Mouse (Mus musculus) limb, embryonic 15.5 days (tissue): ENCODE measurements around the gene Nup93. TPM values are rescaled to one million over a fixed set of nuclear protein-coding genes. Genes with fewer than 3 reads are reported as not detected.

Experiments used
- ATAC-seq: fragments of 200-750 bp; cut with Nextera tagmentation; 2 replicates; pipeline ENCODE4 v1.8.0; 2017; ENCODE audit warnings: low read depth, moderate TSS enrichment; ENCODE audit not compliant: insufficient number of reproducible peaks, low FRiP score, low TSS enrichment
- H3K27ac ChIP-seq: fragments of 300-500 bp; sonication (generic); 2 replicates; pipeline ENCODE4 v1.5.1; 2015; ENCODE audit warnings: moderate library complexity, mild to moderate bottlenecking, inconsistent platforms
- H3K27me3 ChIP-seq: fragments of 300-500 bp; sonication (generic); 2 replicates; pipeline ENCODE4 v1.6.1; 2015; ENCODE audit warnings: inconsistent platforms
- H3K36me3 ChIP-seq: fragments of 300-500 bp; sonication (generic); 2 replicates; pipeline ENCODE4 v1.6.1; 2015; ENCODE audit warnings: inconsistent platforms
- H3K4me1 ChIP-seq: fragments of 300-500 bp; sonication (generic); 2 replicates; pipeline ENCODE4 v1.6.1; 2015; ENCODE audit warnings: inconsistent platforms
- H3K4me2 ChIP-seq: fragments of 300-500 bp; sonication (generic); 2 replicates; pipeline ENCODE4 v1.6.1; 2015; ENCODE audit warnings: mild to moderate bottlenecking, inconsistent platforms
- H3K4me3 ChIP-seq: fragments of 300-500 bp; sonication (generic); 2 replicates; pipeline ENCODE4 v1.5.1; 2015; ENCODE audit warnings: mild to moderate bottlenecking, inconsistent platforms
- H3K9ac ChIP-seq: fragments of 300-500 bp; sonication (generic); 2 replicates; pipeline ENCODE4 v1.6.1; 2015; ENCODE audit warnings: inconsistent platforms
- H3K9me3 ChIP-seq: fragments of 300-500 bp; sonication (generic); 2 replicates; pipeline ENCODE4 v1.6.1; 2016; ENCODE audit warnings: inconsistent platforms
- WGBS: fragments of 180-500 bp; shearing (Covaris S2); methylation state at CpG from one replicate; pipeline ENCODE4 v1.1.7; 2015; 5-methylcytosine and 5-hydroxymethylcytosine counted together
- polyA plus RNA-seq: library from polyadenylated mRNA; unstranded; fragments of >200 nt; fragmentation: Nextera tagmentation; extraction: Ambion mirVana; gene quantifications from 2 replicates; pipeline ENCODE4 v1.2.1, GENCODE M21; 2015

Gene Nup93
- polyA plus RNA-seq, 1 experiment from 2014 or later: 63.0 TPM

DNA sequence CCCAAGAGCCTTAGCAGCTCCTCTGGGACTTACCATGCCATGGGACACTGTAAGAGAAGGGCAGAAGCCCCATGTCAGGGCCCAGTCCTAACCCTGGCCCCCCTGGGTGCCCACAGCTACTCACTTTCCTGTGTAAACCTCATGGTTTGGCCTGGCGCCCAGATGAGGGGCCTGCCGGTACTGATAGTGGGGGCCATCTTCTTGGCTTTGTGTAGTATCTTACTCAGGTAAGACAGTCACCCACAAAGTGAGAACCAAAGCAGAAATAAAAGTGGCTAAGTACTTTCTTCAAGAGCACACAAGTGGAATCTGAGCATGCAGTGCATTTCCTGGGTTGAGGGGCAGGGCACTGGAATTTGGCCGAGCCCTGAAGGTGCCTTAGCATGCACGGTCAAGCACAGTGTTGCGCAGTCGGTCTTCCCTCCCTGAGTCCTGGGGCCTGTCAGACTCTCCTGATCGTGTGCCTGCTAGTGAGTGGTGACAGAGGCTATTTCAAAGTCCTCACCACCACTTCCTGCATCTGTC, 92.7 kb downstream of the Nup93 start:
- Histone ChIP-seq H3K27me3 (no peaks in the 10 kb centered on the region), H3K36me3 (peaks cover 78% of the 10 kb centered on the region), H3K4me3 (no peak overlapping the region), H3K9ac (no peak overlapping the region), H3K27ac (no peak overlapping the region), H3K9me3 (no peaks in the 10 kb centered on the region), H3K4me1 (no peaks in the 10 kb centered on the region), H3K4me2 (no peak overlapping the region)
- no peak for ATAC-seq
- WGBS: 78% methylated on average over 7 of the region's 7 CpGs

DNA sequence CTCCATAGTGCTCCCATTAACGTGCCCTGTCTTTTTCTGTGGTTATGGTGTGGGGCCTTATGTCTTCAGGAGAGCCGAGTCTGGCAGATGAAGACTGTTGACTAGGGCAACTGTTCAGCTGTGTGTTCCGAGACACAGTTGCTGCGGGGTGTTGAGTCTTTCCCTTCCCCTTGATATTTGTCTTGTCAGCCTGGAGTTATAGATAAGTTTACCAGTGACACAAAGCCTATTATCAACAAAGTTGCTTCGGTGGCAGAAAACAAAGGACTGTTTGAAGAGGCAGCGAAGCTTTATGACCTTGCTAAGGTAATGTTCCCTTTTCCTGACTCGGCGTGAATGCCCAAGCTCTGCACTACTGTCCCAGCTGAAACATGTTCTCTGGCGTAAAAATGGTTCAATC, 93.3 kb downstream of the Nup93 start:
- Histone ChIP-seq H3K27me3 (no peaks in the 10 kb centered on the region), H3K9me3 (no peaks in the 10 kb centered on the region), H3K4me2 (no peak overlapping the region), H3K9ac (no peak overlapping the region), H3K4me1 (no peaks in the 10 kb centered on the region), H3K4me3 (no peak overlapping the region), H3K27ac (no peak overlapping the region), H3K36me3 (peaks cover 74% of the 10 kb centered on the region)
- WGBS: 91% methylated on average over 9 of the region's 9 CpGs
- no peak for ATAC-seq

DNA sequence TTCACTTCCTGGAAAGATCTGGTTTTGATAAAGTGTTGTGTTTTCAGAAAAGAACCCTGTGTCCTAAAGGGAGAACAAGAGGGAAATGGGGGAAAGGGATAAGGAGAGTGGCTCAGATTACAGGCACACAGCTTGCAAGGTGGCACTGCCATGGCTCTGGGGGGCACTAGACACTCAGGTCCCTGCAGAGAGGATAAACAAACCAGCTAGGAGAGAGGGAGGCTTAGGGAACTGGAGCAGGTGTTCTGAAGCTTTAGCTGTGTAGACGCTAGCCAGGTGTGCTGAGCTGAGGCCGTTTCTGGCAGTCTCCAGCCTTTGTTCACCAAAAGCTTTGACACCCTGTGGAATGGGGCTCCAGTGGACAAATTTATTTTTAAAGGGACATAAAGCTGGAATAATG, 99.7 kb downstream of the Nup93 start:
- H3K27ac ChIP-seq: no peak overlapping the region
- H3K27me3 ChIP-seq: no peaks in the 10 kb centered on the region
- H3K4me1 ChIP-seq: no peaks in the 10 kb centered on the region
- 79% methylated on average over 2 of the region's 2 CpGs for whole genome bisulfite sequencing
- no peak overlapping the region for H3K9ac ChIP-seq
- H3K4me2 ChIP-seq: no peak overlapping the region
- no peak overlapping the region for H3K4me3 ChIP-seq
- H3K36me3 ChIP-seq: peaks cover 42% of the 10 kb centered on the region
- no peak for ATAC-seq
- H3K9me3 ChIP-seq: no peaks in the 10 kb centered on the region

DNA sequence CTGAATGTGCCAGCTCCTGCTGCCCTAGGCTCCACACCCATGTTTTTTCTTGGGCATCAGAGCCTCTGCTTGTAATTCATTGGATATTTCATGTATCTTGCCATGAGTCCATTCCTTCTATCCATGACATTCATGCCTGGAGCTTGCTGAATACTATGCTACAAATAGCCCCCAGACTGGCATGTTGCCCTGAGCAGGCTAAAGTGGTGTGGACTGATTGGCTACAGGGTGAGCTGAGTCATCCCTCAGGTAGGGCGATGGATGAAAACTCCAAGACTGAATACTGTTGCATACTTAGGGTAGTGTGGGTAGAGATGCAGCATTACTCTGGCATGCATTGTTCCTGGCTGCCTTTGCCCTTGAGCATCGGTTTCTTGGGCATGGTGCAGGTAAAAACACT, 102.9 kb downstream of the Nup93 start:
- H3K9me3 ChIP-seq: no peaks in the 10 kb centered on the region
- 88% methylated on average over 2 of the region's 2 CpGs for WGBS

DNA sequence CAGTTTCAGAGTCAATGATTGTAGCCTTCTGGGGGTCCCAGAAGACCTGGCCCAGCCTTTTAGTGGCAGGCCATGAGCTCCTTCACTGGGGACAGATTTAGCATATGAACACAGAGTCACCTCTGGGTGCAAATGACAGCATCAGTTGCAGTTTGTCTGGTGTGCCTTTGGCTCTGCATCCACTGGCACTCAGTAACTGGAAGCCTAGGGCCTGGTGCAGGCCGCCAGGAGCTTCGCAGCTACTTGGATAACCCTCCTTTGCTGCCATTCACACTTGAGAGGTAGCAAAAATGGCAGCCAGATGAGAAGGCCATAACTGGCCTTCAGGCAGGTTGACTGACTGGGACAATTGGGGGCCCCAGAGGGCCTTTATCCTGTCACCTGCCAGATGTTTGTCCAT, 103.3 kb downstream of the Nup93 start:
- Histone ChIP-seq H3K36me3 (peaks cover 25% of the 10 kb centered on the region), H3K9ac (no peak overlapping the region), H3K4me1 (0 out of 2 replicates have a peak, but pooled peaks cover 2% of the 10 kb centered on the region), H3K27me3 (no peaks in the 10 kb centered on the region), H3K4me2 (no peak overlapping the region), H3K4me3 (no peak overlapping the region), H3K27ac (no peak overlapping the region), H3K9me3 (no peaks in the 10 kb centered on the region)
- WGBS: 92% methylated on average over 2 of the region's 2 CpGs
- ATAC-seq: no peak

More for the DNA sequence above, 102.9 kb downstream of the Nup93 start:
- Histone ChIP-seq H3K4me1 (0 out of 2 replicates have a peak, but pooled peaks cover 2% of the 10 kb centered on the region), H3K9ac (no peak overlapping the region), H3K4me2 (no peak overlapping the region), H3K4me3 (no peak overlapping the region), H3K27me3 (no peaks in the 10 kb centered on the region), H3K27ac (no peak overlapping the region), H3K36me3 (peaks cover 25% of the 10 kb centered on the region)
- no peak for ATAC-seq

DNA sequence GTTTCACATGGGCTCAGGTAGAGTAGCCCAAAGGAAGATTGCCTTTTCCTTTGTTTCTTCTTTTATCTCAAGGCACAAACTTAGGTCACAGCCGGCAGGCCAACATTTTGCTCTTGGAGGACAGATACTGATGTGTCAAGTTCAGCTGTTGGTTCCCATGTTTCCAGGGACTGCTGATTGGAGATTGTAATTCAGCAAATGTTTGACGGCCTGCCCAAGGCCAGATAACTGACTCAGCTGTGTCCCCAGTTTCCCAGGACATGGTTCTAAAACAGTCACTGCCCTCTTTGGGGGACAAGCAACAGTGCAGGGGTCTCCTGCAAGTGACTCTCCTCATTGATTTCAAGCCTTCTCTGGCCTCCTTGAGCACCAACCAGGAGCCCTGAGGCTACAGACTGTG, 105.7 kb downstream of the Nup93 start:
- H3K4me3 ChIP-seq: no peak overlapping the region
- no peak overlapping the region for H3K27ac ChIP-seq
- peaks cover 10% of the 10 kb centered on the region for H3K36me3 ChIP-seq
- ATAC-seq: no peak
- no peak overlapping the region for H3K4me2 ChIP-seq
- 0 out of 2 replicates have a peak, but pooled peaks cover 5% of the 10 kb centered on the region for H3K4me1 ChIP-seq
- no peak overlapping the region for H3K9ac ChIP-seq
- WGBS: 84% methylated on average over 2 of the region's 2 CpGs
- H3K27me3 ChIP-seq: no peaks in the 10 kb centered on the region
- H3K9me3 ChIP-seq: no peaks in the 10 kb centered on the region

DNA sequence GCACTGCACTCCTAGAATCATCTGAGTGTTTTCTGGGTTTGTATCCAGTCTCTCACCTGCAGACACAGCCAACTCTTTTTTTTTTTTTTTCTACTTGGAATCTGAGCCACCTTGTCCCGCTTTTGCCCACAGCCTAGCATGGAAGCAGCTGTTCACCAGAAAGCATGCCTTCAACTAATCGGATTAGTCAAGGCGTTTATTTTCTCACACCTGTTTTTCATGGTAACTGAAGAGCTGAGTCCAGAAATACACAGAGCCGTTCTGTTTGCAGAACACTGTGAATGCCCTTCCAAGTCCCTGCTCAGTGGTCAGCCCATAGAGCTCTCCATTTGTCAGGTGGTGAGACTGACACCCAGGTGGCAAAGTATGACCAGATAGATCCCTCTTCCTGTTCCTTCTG, 107.7 kb downstream of the Nup93 start:
- Histone ChIP-seq H3K27ac (no peak overlapping the region; the same call in 1 of the 2 replicates), H3K27me3 (no peaks in the 10 kb centered on the region), H3K9me3 (no peaks in the 10 kb centered on the region), H3K4me2 (no peak overlapping the region), H3K36me3 (no peaks in the 10 kb centered on the region), H3K4me1 (0 out of 2 replicates have a peak, but pooled peaks cover 5% of the 10 kb centered on the region), H3K9ac (no peak overlapping the region), H3K4me3 (no peak overlapping the region)
- ATAC-seq: no peak
- WGBS: 38% methylated on average over 4 of the region's 4 CpGs

DNA sequence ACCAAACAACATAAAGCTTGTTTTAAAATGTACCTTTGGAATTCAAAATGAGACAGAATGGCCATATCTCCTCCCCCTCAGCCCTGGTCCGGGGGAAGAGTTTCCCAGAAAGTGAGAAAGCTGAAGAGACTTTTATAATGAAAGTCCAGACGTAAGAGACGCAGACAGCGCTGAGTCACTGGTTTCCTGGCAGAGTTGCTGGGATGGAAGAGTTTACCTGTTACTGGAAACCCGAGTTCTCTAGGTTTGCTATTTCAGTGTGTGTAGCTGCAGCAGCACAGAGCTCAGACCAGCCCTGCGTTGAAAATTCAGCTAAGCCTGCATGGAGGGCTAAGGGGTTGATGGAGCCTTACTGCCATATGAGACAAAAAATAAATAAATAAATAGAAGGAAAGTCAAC, 108.7 kb downstream of the Nup93 start:
- no peaks in the 10 kb centered on the region for H3K9me3 ChIP-seq
- 0 out of 2 replicates have a peak, but pooled peaks cover 5% of the 10 kb centered on the region for H3K4me1 ChIP-seq
- no peak overlapping the region for H3K4me2 ChIP-seq
- H3K27ac ChIP-seq: no peak overlapping the region
- no peak overlapping the region for H3K9ac ChIP-seq
- H3K27me3 ChIP-seq: no peaks in the 10 kb centered on the region
- no peak overlapping the region for H3K4me3 ChIP-seq
- WGBS: 67% methylated on average over 6 of the region's 6 CpGs
- ATAC-seq: no peak
- H3K36me3 ChIP-seq: no peaks in the 10 kb centered on the region

DNA sequence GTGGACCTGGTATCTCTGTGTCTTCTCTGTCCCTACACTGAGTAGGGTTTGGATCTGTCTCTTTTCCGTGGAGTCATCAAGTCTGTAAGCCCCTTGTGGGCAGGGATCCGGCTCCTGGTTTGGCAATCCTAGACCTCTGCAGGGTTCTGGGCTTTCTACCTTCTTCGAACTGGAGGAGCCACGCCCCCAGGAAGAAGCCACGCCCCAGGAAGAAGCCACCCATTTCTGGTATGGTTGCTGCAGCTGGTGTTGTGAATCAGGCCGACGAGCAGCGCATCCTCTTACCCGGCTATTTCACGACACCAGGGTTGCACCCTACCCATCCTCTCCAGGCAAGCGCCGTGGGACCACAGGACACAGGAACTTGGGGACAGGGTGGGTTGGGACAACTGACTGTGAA, 109.7 kb downstream of the Nup93 start:
- H3K4me1 ChIP-seq: 0 out of 2 replicates have a peak, but pooled peaks cover 5% of the 10 kb centered on the region
- no peak overlapping the region for H3K27ac ChIP-seq
- 0 out of 2 replicates have a peak, but pooled peaks cover 3% of the 10 kb centered on the region for H3K27me3 ChIP-seq
- WGBS: 52% methylated on average over 12 of the region's 12 CpGs
- no peak overlapping the region for H3K4me2 ChIP-seq
- H3K36me3 ChIP-seq: no peaks in the 10 kb centered on the region
- H3K4me3 ChIP-seq: no peak overlapping the region
- no peak overlapping the region for H3K9ac ChIP-seq
- H3K9me3 ChIP-seq: no peaks in the 10 kb centered on the region
- ATAC-seq: no peak

DNA sequence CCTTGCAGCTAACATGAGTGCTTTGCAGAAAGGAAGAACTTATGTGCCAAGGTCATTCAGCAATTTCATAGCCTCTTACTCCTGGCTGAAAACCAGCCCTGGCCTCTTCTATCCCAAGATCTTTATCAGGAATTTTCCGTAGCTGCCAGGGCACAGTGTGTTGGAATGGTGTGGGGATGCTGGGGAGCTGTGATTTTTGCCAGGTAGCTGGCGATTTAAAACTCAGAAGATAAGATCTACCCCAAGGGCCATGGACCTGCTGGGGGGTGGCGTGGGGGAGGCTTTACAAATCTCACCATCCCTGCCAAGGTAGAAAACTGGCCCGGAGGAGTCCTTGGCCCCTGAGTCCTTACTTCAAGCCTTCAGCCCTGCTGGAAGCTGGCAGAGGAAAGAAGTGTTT, 111.7 kb downstream of the Nup93 start:
- Histone ChIP-seq H3K27ac (no peak overlapping the region), H3K36me3 (no peaks in the 10 kb centered on the region), H3K4me3 (no peak overlapping the region), H3K9ac (no peak overlapping the region), H3K9me3 (no peaks in the 10 kb centered on the region), H3K4me2 (no peak overlapping the region), H3K4me1 (0 out of 2 replicates have a peak, but pooled peaks cover 5% of the 10 kb centered on the region), H3K27me3 (peaks cover 12% of the 10 kb centered on the region; the same call in 1 of the 2 replicates)
- 52% methylated on average over 4 of the region's 4 CpGs for WGBS
- ATAC-seq: no peak

DNA sequence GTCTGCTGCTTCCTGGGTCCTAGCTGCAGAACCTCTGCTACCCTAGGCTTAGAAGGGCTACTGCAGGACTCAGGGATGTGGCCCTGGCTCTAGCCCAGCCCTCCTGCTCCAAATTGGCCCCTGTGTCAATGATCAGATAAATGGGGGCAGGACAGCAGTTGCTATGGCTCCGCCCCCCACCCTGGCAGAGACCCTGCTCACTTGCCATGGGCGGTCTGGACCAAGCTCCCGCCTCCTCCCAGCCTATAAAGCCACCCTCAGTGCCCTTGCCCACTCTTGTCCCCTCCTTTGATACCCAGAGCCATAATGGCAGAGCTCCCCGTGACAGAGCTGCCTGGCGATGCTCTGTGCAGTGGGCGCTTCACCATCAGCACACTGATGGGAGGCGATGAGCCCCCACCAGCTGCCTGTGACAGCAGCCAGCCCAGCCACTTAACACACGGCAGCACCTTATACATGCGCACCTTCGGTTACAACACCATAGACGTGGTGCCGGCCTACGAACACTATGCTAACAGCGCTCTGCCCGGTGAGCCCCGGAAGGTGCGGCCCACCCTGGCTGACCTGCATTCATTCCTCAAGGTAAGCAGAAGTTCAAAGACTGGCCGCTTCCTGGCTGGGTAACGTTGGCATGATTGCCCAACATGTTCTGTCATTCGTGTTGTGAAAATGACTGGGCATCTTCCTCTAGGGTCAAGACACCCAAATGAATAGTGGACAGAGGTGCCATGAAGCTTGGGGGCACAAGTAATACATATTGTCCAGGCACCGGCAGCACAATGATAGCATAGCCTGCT, 114.8 kb downstream of the Nup93 start, which contains the start of gene Slc12a3:
Gene Slc12a3, plus strand, starts transcription at position 270 of the 797 bp plus-strand sequence.
- ATAC-seq: no peak
- 79% methylated on average over 21 of the region's 21 CpGs for WGBS
- Histone ChIP-seq H3K36me3 (no peaks in the 10 kb centered on the region), H3K4me2 (no peak within 1 kb of the TSS), H3K4me1 (no peaks in the 10 kb centered on the region), H3K9me3 (no peaks in the 10 kb centered on the region), H3K9ac (no peak within 1 kb of the TSS), H3K27me3 (peaks cover 12% of the 10 kb centered on the region; the same call in 1 of the 2 replicates), H3K4me3 (no peak within 1 kb of the TSS), H3K27ac (no peak within 1 kb of the TSS)

DNA sequence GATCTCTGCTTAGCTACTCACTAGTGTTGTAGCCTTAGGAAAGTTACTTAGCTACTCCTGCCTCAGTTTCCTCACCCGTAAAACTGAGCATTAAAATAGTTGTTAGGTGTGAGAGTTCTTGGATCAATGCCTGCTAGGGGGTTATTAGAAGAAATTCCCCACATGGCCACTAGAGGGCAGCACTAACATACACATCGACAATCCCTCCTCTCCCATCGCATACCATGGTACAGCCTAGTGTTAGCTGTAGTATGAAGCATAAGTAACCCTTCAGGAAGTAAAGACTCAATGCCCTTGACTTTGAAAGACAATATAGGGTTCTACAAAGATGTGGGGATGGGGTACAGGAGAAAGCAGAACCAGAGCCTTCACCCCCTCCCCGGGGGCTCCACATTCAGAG, 116.4 kb downstream of the Nup93 start:
- no peak overlapping the region for H3K4me3 ChIP-seq
- no peak overlapping the region for H3K27ac ChIP-seq
- no peaks in the 10 kb centered on the region for H3K4me1 ChIP-seq
- no peaks in the 10 kb centered on the region for H3K9me3 ChIP-seq
- H3K27me3 ChIP-seq: peaks cover 12% of the 10 kb centered on the region; the same call in 1 of the 2 replicates
- no peak overlapping the region for H3K4me2 ChIP-seq
- no peak for ATAC-seq
- WGBS: 27% methylated on average over 4 of the region's 4 CpGs
- H3K9ac ChIP-seq: no peak overlapping the region
- no peaks in the 10 kb centered on the region for H3K36me3 ChIP-seq
